Mouse (Mus musculus): ENCODE results near the gene Tex38.

The Tex38 gene

DNA sequence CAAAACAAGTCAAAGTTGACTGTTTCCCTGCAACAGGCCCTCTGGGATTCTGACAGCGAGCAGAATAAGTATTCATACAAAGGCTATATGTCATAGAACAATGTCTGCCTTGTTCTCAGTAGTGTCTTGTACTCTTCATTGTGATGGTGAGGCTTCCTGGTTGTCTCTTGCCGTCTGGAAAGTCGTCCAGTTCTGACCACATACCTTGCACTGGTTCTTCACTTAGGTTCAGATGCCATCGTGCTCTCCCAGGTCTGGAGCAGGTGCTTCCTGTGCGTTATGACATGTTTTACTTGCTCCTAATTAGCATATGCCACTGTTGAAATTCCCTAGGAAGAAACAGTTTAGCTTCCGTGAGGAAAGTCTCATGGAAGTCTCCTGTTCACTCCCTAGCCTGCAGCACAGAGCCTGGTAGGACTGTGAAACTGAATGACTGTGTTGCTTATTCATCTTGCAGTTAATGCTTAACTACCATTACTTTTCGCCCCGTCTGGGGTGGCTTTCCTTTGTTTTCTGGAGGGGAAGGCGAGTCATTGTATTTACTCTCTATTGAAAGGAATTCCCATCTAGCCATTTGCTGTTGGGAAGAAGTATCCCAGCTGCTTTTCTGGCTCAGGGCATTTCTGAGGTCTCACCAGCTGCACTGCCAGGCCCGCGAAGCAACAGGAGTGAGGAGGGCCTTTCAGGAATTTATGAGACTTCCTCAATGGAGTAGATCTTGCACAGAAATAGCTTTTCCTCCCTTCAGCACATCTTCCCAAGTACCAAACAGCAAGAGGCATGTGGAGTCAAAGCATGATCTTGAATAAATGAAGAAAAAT, 13.0 kb downstream of the Tex38 start:
- DNase-seq, result no peak

DNA sequence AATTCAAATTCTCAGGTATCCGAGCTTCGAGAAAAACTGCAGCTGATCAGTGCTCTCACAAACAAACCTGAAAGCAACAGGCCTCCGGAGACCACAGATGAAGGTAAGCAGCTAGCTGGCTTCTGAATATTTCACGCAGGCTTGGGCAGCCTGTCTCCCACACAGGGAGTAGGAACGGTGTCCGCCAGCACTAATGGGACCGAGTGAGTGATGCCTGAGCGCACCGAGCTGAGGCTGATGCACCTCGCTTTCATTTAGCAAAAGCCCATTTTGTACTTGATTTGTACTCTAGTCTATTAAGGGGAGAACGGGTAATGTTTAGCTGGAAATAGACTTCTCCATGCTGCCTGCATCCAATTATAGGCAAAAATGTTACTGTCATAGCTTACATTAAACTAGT, 16.2 kb downstream of the Tex38 start:
- DNase-seq, result no peak

DNA sequence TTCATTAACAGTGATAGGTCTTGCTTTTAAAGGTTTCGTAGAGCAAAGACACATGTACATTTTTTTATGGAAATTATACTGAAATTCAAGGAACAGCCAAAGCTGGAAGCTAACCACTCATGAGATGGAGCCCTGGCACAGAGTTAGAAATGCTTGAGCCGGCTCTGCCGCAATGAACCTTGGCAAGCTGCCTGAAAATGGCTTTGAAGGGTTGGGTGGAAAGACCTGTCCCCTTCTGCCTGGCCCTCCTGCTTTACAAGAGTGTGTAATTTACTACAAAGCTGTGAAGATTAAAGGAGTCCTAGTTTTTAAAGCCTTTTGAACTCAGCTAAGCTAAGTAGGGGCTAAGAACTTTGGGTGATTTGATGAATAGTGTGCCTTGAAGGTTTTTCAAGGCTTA, 19.6 kb downstream of the Tex38 start:
- no peak for DNase-seq

DNA sequence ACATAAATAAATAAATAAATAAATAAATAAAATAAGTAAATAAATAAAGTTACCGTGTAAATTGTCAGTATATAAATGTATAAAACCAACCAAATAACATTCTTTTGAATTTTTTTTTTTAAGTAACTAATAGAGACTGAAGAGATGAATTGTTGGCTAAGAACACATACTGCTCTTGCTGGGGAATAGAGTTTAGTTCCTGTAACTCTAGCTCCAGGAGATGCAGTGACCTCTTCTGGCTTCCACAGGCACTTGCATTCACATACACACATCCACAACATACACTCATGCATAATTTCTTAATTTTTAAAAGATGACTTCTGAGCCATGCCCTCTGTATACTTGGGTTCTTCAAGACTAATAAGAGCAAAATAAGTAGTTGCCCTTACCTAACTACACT, 26.0 kb downstream of the Tex38 start:
- DNase-seq, result no peak

DNA sequence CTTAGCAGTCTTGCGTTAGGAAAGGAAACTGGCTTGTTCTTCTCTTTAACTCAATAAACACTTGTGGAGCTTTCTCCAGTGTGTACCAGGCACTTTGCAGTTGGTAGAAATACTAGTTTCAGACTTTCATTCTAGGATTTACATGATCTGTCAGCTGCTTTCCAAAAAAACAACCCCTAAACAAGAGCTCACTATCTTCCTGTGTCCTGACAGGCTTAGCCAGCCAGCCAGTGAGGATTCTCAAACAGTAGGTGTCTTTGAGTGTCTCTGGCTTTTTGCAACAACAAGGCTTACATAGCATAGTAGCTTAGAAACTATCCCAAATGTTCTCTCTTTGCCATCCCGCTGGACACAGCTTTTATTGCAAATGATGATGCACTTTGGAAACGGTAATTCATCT, 26.7 kb downstream of the Tex38 start:
- no peak for DNase-seq

DNA sequence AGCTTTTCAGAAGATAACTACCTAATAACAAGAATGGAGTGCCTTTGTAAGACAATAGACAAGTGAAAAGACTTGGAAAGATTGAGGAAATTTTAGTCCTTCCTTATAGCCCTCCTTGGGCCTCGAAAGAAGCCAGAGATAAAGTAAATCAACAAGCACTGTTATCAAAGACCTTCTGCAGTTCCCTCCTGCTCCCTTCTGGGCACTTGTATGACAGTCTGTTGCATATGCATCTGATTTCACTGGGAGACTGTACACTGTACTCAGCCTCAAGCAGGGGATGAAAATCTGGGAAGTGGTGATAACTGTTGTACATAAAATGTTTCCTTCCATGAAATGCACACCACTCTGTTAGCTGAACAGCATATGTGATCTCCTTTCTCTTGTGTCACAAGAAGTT, 31.5 kb downstream of the Tex38 start:
- DNase-seq, result no peak

DNA sequence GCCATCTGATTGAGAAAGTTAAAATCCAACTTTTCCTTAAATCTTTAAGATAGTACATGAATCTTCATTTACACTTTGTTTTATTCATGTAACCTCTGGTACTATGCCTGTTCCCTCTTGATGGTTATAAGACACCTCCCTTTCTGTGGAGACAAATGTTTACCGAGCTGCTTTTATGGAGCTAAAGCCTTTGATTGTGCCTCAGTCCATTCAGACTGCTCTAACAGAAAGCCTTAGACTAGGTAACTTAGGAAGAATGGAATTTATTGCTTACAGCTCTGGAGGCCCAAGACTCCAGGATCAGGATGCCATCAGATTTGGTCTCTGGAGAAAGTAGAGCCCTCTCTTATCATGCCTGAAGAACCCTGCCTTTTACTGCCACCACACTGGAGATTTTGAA, 32.6 kb downstream of the Tex38 start:
- no peak for DNase-seq

DNA sequence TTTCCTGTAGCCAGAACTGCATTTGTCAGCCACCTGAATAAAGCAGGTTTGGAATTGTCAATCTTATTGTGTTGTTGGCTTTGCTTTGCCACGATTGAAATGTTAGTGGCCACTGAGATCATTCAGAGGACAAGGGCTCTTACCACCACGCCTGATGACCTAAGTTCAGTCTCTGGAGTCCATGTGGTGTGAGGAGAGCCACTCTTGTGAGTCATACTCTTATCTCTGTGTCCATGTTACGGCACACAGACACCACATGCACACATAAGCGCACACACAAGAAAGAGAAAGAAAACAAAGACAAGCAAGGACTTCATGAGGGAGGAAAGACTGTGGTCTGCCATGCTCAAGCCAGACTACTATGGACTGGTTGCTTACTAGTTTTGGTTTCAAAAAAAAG, 37.7 kb downstream of the Tex38 start:
- no peak for DNase-seq

DNA sequence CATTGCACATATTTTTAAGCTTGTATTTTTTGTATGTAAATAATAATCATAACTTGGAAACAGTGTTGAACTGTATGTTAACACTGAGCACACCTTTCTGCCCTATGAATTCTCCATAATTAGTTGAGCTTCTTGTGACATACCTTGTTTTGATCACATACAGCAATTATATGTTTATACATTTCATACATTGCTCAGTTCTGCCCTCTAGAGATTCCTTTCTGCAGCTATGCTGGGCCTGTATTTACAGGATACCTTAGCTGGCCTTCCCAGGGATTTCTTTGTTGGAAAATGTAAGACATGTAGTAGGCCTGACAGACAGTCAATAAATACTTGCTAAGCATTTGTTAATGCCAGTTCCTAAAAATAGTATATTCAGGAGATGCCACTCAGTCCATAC, 38.2 kb downstream of the Tex38 start:
- DNase-seq, result no peak

DNA sequence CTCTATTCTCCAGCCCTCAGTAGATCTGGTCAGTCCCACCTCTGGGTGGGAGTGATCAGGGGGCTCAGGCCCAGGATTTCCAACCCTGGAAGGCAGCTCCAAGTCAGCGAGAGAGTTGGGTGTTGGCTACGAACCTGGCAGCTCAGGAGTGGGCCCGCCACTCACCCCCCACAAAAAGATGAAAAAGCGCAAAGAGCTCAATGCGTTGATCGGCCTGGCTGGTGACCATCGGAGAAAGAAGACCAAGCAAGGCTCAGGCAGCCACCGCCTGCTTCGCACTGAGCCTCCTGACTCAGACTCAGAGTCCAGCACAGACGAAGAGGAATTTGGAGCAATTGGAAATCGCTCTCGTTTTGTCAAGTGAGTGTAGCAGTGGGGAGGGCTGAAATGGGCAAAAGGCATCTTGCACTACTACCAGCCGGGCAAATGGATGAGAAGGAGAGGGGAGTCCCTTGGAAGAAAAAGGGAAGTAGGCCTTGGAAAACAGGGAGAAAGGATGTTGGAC, 42.3 kb downstream of the Tex38 start:
- DNase-seq, result peak; percentile 3 to 11

DNA sequence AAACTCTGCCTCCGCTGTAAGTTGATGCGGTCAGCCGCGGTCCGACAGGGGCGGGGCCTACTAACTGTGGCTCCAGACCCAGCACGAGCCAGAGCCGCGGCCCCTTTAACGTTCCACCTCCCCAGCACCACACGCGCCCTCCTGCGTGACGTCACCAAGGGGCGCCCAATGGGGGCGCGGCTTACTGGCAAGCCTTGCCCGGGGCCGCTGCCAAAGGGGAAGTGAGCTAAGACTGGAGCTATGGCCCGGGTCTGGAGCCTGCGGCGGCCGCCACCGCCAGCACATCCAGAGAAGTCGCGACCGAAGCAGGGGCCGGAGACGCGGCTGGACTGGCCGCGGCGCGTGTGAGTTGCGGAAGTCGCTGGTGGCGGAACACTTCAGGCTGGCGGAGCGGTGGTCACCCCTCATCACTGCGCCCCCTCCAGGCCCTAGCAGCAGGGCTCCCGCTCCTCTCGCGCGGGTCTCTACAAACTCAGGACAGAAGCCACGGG, 43.2 kb downstream of the Tex38 start, which contains the start of gene Efcab14:
Efcab14 (plus strand) TSS at position 194 of the 491 bp plus-strand sequence.
- DNase-seq, result peak; percentile 93 to 95

DNA sequence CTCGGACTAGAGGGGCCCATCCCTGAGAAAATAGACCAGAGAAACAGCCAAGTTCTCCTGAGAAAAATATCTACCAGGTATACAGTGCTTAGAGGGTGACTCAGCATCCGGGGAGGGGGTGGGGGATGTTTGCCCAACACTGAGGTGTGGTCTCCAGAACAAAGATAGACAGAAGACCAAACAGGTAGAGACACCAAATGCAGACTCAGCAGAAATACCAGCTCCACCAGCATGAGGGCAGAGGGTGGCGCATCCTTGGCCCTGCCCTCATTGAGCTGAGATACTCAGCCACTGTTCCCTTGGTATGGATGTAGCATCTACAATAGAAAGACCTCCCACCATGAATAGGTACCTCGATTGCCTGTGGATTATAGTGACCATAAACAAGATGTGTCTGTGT, 46.0 kb downstream of the Tex38 start:
- no peak for DNase-seq

DNA sequence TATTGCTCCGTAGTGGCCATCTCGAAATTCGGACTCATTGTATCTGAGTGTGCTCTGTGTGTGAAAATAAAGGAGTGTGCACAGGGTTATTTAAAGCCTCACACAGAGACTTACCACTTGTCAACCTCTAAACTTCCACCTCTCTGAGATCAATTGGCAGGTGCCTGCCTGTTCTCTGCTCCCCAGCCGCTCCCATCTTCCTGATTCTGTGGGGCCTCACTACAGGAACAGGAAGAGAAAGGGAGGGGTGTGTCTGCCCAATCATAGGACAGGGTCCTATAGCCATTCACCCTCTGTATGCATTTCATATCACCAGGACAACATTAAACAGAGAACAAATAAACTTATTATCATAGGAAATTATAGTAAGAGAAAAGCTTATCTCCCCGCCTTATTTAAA, 47.1 kb downstream of the Tex38 start:
- no peak for DNase-seq

DNA sequence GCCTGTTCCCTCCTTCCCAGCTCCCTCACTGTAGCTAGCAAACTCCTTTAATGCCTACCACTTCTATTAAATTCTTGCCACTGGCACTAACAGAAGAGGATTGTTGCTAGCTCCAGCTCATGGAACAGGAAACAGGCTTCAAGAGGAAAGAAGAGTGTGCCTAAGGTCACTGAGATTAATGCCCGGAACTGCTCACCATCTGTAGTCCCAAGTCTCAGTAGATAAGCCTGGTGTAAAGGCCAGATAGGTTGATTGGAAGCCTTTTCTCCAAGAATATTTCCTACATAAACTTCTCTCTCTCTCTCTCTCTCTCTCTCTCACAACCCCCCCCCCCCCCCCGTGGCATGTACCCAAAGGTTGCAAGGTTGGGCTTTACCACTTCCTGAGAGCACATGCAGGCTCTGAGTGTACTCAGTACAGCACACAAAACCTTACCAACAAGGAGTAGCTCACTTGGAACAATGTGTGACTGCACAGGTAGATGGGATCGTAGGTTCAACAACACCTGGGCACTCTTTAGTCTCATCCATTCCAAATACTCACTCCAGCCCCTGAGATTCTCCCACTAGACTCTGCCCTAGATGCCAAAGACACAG, 48.5 kb downstream of the Tex38 start:
- no peak for DNase-seq

DNA sequence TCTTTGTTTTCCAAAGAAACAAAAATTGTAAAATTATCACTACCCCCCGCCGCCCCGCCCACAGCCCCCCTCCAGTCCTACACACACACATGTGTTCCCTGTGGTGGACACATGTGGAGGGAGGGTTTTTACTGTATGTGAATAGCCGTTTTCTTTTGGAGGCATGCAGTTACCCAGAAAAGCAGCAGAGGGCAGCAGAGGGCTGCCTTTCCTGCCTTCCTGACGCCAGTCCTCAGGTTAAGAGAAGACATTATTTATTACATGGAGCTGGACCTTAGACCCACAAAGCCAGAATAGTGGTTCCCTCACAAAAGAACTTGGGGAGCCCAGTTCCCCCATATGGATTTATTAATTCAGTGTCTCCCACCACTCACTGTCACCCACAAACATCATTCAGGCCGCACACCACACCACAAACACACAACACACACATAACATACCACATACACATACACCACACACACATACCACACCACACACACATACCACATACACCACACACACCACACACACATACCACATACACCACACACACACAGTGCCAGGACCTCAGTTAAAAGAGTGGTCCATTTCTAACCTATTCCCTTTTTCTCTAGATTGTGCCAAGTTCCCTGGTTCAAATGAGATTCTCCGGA, 49.1 kb downstream of the Tex38 start:
- DNase-seq, result peak; percentile 65 to 71
